Mouse (Mus musculus): Measurements from ENCODE around the gene Sp4. TPM values are rescaled to one million over a fixed set of nuclear protein-coding genes. Genes with fewer than 3 reads are reported as not detected.

Gene Sp4
- total RNA-seq (2014; rRNA removed) (48.6 and 59.0 TPM in 2 replicates), polyA plus RNA-seq (2015; fragmentation: Nextera tagmentation; extraction: Ambion mirVana) (13.5 and 18.1 TPM in 2 replicates)

DNA sequence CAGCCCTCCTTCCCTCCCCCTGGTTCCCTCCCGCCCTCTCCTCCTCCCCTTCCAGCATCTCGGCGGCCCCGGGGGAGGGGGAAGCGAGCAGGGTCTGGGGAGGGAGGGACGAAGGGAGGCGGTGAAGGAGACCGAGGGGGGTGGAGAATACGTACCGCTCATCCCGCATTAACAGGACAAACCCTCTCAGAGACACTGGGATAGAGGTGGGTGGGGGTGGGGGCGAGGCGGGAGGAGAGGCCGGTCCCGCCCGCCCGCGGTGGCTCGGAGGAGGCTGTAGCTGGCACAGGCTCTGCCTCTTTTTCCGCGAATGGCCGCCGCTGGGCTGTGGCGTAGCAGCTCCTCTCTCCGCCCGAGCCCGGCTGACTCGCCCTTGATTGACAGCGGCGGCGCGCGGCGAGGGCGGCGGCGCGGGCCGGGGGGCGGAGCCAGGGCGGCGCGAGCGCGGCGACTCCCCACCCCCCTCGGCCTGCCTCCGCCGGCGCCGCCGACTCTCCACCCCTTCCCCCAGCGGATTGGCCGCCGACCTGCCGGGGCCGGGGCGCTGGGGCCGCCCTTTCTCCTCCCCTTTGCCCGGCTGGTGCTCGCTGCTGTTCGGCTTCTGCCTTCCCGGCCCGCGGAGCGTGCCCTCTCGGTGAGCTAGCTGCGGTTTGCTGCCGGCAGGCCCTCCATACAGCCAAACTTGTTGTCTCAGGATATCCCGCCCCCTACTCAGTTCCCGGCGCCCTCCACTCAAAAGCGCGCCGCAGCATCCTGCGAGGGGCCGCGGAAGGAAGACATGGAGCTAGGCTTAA is at the start of gene Sp4:
TSS of gene Sp4 (minus strand) at position 369 of the 794 bp plus-strand sequence.
- Histone ChIP-seq H3K4me3 (ENCODE audit: low read depth, low read length) (peak within 1 kb of the TSS; percentile 92), H3K36me3 (ENCODE audit: insufficient read depth) (0 out of 2 replicates have a peak, but pooled peaks cover 5% of the 10 kb centered on the region), H3K4me2 (ENCODE audit: low read depth) (peak within 1 kb of the TSS; percentile 71), H3K9me3 (ENCODE audit: low read length) (no peaks in the 10 kb centered on the region), H3K9ac (peak within 1 kb of the TSS; percentile 92), H3K4me1 (ENCODE audit: insufficient read depth) (peaks cover 20% of the 10 kb centered on the region), H3K27me3 (ENCODE audit: insufficient read depth, low read length) (no peaks in the 10 kb centered on the region), H3K27ac (ENCODE audit: low read depth, low read length) (peak within 1 kb of the TSS; percentile 98)
- DNase-seq (peak; percentile 95), ATAC-seq (peak; percentile 86)
- TF ChIP-seq CTCF (IDR thresholded peaks at IDR 0.05; ENCODE audit: low read depth): peak; percentile 26; the same call in 1 of the 2 replicates
- WGBS: 2% methylated on average over 51 of the region's 78 CpGs

DNA sequence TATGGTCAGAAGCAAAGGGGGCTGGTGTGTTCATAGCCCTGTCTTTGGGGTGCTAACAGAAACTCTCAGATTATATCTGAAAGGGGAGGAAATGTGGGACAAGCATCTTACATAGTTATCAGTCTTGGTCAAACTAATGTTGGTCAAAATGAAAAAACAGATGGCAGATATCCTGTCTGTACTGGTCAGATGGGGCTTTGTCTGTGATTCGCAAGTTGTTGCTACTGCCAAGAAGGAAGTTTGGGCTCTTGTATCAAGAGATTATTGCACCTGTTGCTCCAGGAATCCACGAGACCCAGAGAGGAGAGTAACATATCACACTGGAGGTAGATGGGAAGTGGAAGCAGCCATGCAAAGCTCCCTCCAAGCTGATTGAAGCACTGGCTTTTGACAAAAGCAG is 37.9 kb upstream of the Sp4 start:
- Histone ChIP-seq H3K9ac (no peak overlapping the region), H3K4me3 (ENCODE audit: low read depth, low read length) (no peak overlapping the region), H3K27ac (ENCODE audit: low read depth, low read length) (no peak overlapping the region), H3K9me3 (ENCODE audit: low read length) (no peaks in the 10 kb centered on the region), H3K4me1 (ENCODE audit: insufficient read depth) (no peaks in the 10 kb centered on the region), H3K36me3 (ENCODE audit: insufficient read depth) (no peaks in the 10 kb centered on the region), H3K4me2 (ENCODE audit: low read depth) (no peak overlapping the region), H3K27me3 (ENCODE audit: insufficient read depth, low read length) (no peaks in the 10 kb centered on the region)
- DNase-seq (no peak), ATAC-seq (no peak)
- 79% methylated on average over 2 of the region's 2 CpGs for WGBS
- no peak for TF ChIP-seq CTCF (IDR thresholded peaks at IDR 0.05; ENCODE audit: low read depth)

DNA sequence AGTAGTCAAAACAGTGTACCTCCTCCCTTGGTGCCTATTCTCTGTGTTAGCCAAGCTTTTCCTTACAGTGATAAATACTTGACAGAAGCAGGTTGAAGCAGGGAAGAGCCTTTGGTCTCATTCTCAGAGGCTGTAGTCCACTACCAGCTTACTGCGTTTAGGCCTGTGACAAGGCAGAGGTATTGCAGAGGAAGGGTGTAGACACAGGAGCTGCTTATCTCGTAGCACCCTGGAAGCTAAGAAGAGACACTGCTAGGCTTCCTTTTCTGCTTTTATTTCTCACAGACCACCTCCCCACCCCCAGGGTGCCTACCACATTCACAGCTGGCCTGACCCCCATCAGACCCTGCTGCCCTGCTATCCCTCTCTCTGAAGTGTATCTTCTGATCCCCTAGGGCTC is 37.0 kb upstream of the Sp4 start:
- WGBS: 91% methylated on average over 2 of the region's 2 CpGs
- Histone ChIP-seq H3K27ac (ENCODE audit: low read depth, low read length) (no peak overlapping the region), H3K4me2 (ENCODE audit: low read depth) (no peak overlapping the region), H3K4me3 (ENCODE audit: low read depth, low read length) (no peak overlapping the region), H3K36me3 (ENCODE audit: insufficient read depth) (no peaks in the 10 kb centered on the region), H3K27me3 (ENCODE audit: insufficient read depth, low read length) (no peaks in the 10 kb centered on the region), H3K9ac (no peak overlapping the region), H3K9me3 (ENCODE audit: low read length) (no peaks in the 10 kb centered on the region), H3K4me1 (ENCODE audit: insufficient read depth) (no peaks in the 10 kb centered on the region)
- no peak for TF ChIP-seq CTCF (IDR thresholded peaks at IDR 0.05; ENCODE audit: low read depth)
- ATAC-seq: no peak
- no peak for DNase-seq

DNA sequence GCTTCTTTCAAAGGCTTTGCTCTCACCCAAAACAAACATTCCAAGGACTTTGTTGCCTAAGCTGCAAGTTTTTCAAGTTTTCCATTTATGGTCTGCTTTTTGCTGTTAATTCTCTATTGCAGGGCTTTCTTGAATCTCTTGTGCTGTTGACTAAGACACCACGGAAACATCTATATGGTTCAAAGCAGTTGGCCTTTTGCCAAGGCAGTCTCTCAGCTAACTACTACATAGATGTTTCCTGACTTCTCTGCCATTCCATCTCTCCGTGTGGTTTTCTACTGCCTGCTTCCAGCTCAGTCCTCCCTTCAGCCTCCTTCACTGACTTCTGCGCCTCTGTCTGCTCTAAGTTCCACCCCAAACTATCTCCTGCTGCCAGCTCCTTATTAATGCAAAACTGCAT is 36.1 kb upstream of the Sp4 start:
- H3K4me2 ChIP-seq (ENCODE audit: low read depth): no peak overlapping the region
- H3K4me3 ChIP-seq (ENCODE audit: low read depth, low read length): no peak overlapping the region
- no peaks in the 10 kb centered on the region for H3K27me3 ChIP-seq (ENCODE audit: insufficient read depth, low read length)
- H3K9ac ChIP-seq: no peak overlapping the region
- ATAC-seq (no peak), DNase-seq (no peak)
- no peaks in the 10 kb centered on the region for H3K4me1 ChIP-seq (ENCODE audit: insufficient read depth)
- H3K27ac ChIP-seq (ENCODE audit: low read depth, low read length): no peak overlapping the region
- no peaks in the 10 kb centered on the region for H3K9me3 ChIP-seq (ENCODE audit: low read length)
- H3K36me3 ChIP-seq (ENCODE audit: insufficient read depth): no peaks in the 10 kb centered on the region
- TF ChIP-seq CTCF (IDR thresholded peaks at IDR 0.05; ENCODE audit: low read depth): no peak
- 75% methylated on average over 3 of the region's 3 CpGs for WGBS

DNA sequence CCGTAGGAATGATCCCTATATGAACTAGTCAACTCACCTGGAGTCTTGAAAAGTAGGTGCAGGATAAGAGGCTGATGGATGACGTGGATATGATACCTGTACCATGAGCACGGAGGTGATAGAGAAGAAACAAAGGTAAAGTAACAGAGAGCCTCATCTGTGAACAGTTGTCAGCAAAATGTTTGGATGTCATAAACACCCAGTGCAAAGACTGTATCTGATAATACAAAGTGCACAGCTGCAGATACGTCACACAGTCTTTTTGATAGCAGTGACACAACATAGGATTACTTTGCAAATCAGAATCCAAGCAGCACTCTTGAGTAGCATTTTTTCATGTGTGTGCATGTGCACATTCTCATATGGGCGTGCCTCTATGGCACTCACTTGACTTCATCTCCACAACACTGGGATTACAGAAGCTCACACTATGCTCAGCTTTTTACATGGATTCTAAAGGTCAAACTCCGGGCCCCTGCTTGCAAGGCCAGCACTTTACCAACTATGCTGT is 27.6 kb upstream of the Sp4 start:
- WGBS: 93% methylated on average over 6 of the region's 6 CpGs
- TF ChIP-seq CTCF (IDR thresholded peaks at IDR 0.05; ENCODE audit: low read depth): no peak
- no peaks in the 10 kb centered on the region for H3K36me3 ChIP-seq (ENCODE audit: insufficient read depth)
- H3K4me1 ChIP-seq (ENCODE audit: insufficient read depth): no peaks in the 10 kb centered on the region
- no peak for ATAC-seq
- DNase-seq: no peak
- H3K27ac ChIP-seq (ENCODE audit: low read depth, low read length): no peak overlapping the region
- no peaks in the 10 kb centered on the region for H3K27me3 ChIP-seq (ENCODE audit: insufficient read depth, low read length)
- H3K9ac ChIP-seq: no peak overlapping the region
- no peaks in the 10 kb centered on the region for H3K9me3 ChIP-seq (ENCODE audit: low read length)
- no peak overlapping the region for H3K4me2 ChIP-seq (ENCODE audit: low read depth)
- no peak overlapping the region for H3K4me3 ChIP-seq (ENCODE audit: low read depth, low read length)

DNA sequence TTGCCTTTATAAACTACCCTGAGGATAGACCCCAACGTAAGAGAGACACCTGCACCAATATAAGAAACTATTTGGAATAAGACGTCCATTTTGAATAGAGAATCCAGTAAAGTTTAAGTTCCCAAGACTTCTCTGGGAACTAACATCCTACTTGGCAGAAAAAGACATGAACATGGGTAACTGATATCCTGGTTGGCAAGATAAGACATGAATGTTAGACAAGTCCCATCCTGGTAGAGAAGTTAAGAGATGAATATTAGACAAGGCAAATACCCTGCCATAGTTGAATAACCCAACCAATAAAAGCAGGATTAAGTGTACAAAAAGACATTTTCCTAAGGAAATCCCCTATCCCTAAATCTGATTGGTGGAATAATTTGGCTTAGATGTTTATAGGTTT is 26.3 kb upstream of the Sp4 start:
- ATAC-seq (no peak), DNase-seq (no peak)
- Histone ChIP-seq H3K9me3 (ENCODE audit: low read length) (no peaks in the 10 kb centered on the region), H3K4me1 (ENCODE audit: insufficient read depth) (no peaks in the 10 kb centered on the region), H3K36me3 (ENCODE audit: insufficient read depth) (no peaks in the 10 kb centered on the region), H3K4me3 (ENCODE audit: low read depth, low read length) (no peak overlapping the region), H3K27ac (ENCODE audit: low read depth, low read length) (no peak overlapping the region), H3K27me3 (ENCODE audit: insufficient read depth, low read length) (no peaks in the 10 kb centered on the region), H3K9ac (no peak overlapping the region), H3K4me2 (ENCODE audit: low read depth) (no peak overlapping the region)
- 90% methylated on average over 2 of the region's 2 CpGs for WGBS
- no peak for TF ChIP-seq CTCF (IDR thresholded peaks at IDR 0.05; ENCODE audit: low read depth)

DNA sequence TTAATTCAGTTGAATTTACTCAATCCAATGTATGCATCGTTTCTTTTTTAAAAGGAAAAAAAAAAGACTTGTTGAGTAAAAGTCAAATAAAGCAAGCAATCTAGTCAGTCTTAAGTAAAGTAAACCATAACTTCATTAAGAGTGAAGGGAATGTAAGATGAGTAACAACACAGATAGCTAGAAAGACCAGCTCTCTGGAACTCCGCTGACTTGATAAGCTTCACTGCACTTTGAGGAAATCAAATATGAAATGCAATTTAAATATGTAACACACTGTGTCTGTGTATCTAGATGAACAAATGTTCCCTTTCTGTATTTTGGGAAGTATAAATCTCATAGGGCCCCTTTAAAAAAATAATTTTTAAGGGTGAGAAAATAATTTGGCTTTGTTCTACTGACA is 24.9 kb upstream of the Sp4 start:
- TF ChIP-seq CTCF (IDR thresholded peaks at IDR 0.05; ENCODE audit: low read depth): no peak
- H3K36me3 ChIP-seq (ENCODE audit: insufficient read depth): no peaks in the 10 kb centered on the region
- no peaks in the 10 kb centered on the region for H3K27me3 ChIP-seq (ENCODE audit: insufficient read depth, low read length)
- 95% methylated on average over 2 of the region's 2 CpGs for WGBS
- H3K9ac ChIP-seq: no peak overlapping the region
- ATAC-seq (no peak), DNase-seq (no peak)
- no peak overlapping the region for H3K27ac ChIP-seq (ENCODE audit: low read depth, low read length)
- H3K4me1 ChIP-seq (ENCODE audit: insufficient read depth): no peaks in the 10 kb centered on the region
- H3K9me3 ChIP-seq (ENCODE audit: low read length): no peaks in the 10 kb centered on the region
- H3K4me2 ChIP-seq (ENCODE audit: low read depth): no peak overlapping the region
- H3K4me3 ChIP-seq (ENCODE audit: low read depth, low read length): no peak overlapping the region
